Mouse (Mus musculus) thymus, adult 2 months (tissue): ENCODE results near the gene Olfr490. TPM values are rescaled to one million over a fixed set of nuclear protein-coding genes. Genes with fewer than 3 reads are reported as not detected.

Experiments used
- DNase-seq: peaks from one replicate; pipeline ENCODE4 v3.0.0; 2021
- H3K27ac ChIP-seq: fragments of 200-500 bp; 2 replicates; pipeline ENCODE4 v1.5.1; 2012; ENCODE audit warnings: low read length, control low read depth; ENCODE audit not compliant: control insufficient read depth, insufficient read depth
- H3K27me3 ChIP-seq: fragments of 200-500 bp; 2 replicates; pipeline ENCODE4 v1.6.1; 2012; ENCODE audit warnings: mild to moderate bottlenecking, low read length, moderate library complexity, mixed read lengths; ENCODE audit not compliant: control insufficient read depth, insufficient read depth
- H3K36me3 ChIP-seq: fragments of 200-500 bp; 2 replicates; pipeline ENCODE4 v1.6.1; 2012; ENCODE audit warnings: mild to moderate bottlenecking, low read length, moderate library complexity; ENCODE audit not compliant: control insufficient read depth, insufficient read depth
- H3K4me1 ChIP-seq: fragments of 200-500 bp; replicated peaks from 2 replicates; pipeline ENCODE4 v1.6.1; 2012; ENCODE audit warnings: low read length; ENCODE audit not compliant: control insufficient read depth, insufficient read depth
- H3K4me3 ChIP-seq: fragments of 200-500 bp; 2 replicates; pipeline ENCODE4 v1.5.1; 2012; ENCODE audit warnings: mild to moderate bottlenecking, low read length, control low read depth, moderate library complexity; ENCODE audit not compliant: control insufficient read depth, insufficient read depth
- CTCF ChIP-seq: fragments of 200-500 bp; IDR thresholded peaks from 2 replicates; pipeline ENCODE4 v1.5.1; 2012; ENCODE audit warnings: mild to moderate bottlenecking, control low read depth, low read length, moderate library complexity, borderline replicate concordance; ENCODE audit not compliant: control insufficient read depth, poor library complexity, insufficient read depth; ENCODE audit errors: extremely low read depth
- POLR2A ChIP-seq: fragments of 200-500 bp; IDR thresholded peaks from 2 replicates; pipeline ENCODE4 v1.6.1; 2012; ENCODE audit warnings: mild to moderate bottlenecking, low read length, control low read depth, moderate library complexity; ENCODE audit not compliant: control insufficient read depth, poor library complexity, insufficient read depth; ENCODE audit errors: extremely low read depth
- WGBS: fragments of 180-500 bp; shearing (Covaris S2); methylation state at CpG from one replicate; pipeline ENCODE4 v1.1.7; 2018; 5-methylcytosine and 5-hydroxymethylcytosine counted together
- polyA plus RNA-seq: library from polyadenylated mRNA; depleted of rRNA; stranded (reverse); fragments of >200 nt; gene quantifications from 2 replicates; pipeline ENCODE4 v1.2.3, GENCODE M21; 2012; rRNA removed

Gene Olfr490
- polyA plus RNA-seq = not detected in 2 replicates

DNA sequence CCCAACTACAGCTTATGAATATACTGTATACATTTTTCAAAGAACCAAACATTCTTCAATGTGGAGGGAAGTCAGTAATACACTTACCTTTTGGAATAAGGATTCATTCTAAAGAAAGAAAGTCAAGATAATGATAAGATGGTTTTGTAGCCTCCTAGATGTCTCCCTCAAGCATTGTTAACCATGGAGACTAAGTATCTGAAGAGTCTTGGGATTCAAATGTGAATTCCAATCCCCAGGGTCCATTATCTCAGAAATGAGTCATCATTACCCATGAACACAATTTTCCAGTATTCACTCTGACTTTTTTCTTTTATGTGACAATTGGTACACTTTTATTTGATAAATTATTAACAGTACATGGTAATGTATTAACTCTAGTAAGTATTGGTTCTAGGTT is at the start of gene Olfr490:
Gene Olfr490 (minus strand): TSS at position 101 of the 400 bp plus-strand sequence.
- H3K27me3 ChIP-seq = no peaks in the 10 kb centered on the region
- no peaks in the 10 kb centered on the region for H3K4me1 ChIP-seq
- TF ChIP-seq POLR2A (no peak), CTCF (no peak)
- DNase-seq = no peak
- no peak within 1 kb of the TSS for H3K27ac ChIP-seq
- no peaks in the 10 kb centered on the region for H3K36me3 ChIP-seq
- no peak within 1 kb of the TSS for H3K4me3 ChIP-seq

DNA sequence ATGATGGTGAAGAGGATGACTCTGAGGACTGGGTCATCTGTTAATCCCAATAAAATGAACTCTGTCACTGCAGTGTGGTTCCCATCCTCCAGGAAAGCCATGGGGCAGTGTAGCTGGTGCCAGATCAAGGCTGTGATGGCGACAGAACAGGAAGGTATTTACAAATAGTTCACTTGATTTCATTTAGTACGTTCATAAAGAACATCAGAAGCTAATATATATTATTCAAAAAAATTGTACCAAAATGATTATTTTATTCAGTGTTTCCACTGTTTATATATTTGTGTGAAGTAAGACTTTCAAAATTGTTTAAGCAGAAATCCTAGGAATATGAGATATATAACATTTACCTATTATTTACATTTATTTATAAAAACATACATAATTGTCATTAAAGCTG is 34.8 kb upstream of the Olfr490 start, which contains the start of gene Olfr492:
Gene Olfr492 (minus strand): TSS at position 101 of the 400 bp plus-strand sequence.
- H3K27ac ChIP-seq = no peak within 1 kb of the TSS
- no peaks in the 10 kb centered on the region for H3K36me3 ChIP-seq
- no peaks in the 10 kb centered on the region for H3K27me3 ChIP-seq
- TF ChIP-seq CTCF (no peak), POLR2A (no peak)
- no peak within 1 kb of the TSS for H3K4me3 ChIP-seq
- no peaks in the 10 kb centered on the region for H3K4me1 ChIP-seq
- WGBS = 84% methylated on average over 2 of the region's 2 CpGs
- DNase-seq = no peak

DNA sequence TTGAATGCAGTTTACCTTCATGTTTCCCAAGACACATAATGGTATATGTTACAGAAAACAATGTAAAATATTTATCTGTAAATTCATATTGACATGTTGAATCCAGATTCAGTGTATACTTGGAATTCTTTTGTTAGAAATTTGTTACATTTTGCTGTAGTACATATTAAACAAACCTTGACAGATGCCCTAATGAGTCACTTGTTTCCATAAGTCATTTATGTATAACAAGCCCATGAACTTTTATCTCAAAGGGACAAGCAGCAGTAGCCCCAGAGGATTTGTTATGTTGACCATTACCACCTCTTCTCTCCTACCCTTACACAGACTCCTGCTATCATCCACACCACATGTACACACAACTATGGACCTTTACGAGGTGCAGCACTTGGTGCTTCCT is 24.4 kb upstream of the Olfr490 start, which contains the start of gene Olfr491:
Gene Olfr491 (plus strand): TSS at position 301 of the 400 bp plus-strand sequence.
- WGBS = 79% methylated on average over 1 of the region's 1 CpGs
- Histone ChIP-seq H3K27me3 (no peaks in the 10 kb centered on the region), H3K4me1 (no peaks in the 10 kb centered on the region), H3K4me3 (no peak within 1 kb of the TSS), H3K27ac (no peak within 1 kb of the TSS), H3K36me3 (no peaks in the 10 kb centered on the region)
- DNase-seq = no peak
- TF ChIP-seq CTCF (no peak), POLR2A (no peak)

DNA sequence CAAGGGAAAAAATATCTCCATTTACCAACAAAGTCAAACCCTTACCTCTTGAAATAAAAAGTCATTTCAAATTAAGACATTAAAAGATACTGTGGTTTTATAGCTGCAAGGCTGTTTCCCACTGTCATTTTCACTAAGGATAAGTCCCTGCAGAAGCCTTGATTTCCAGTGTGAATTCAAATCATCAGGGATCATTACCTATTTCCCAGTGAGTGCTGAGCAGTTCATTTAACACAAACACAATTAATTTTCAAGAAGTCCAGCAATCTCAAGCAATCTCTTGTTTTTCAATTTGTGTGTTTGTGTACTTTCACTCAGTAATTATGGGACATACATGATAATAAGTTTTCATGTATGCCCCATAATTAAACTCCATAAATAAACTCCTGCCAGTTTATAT is 30.5 kb downstream of the Olfr490 start, which contains the start of gene Olfr488:
Gene Olfr488 (minus strand): TSS at position 101 of the 400 bp plus-strand sequence.
- DNase-seq = no peak
- H3K27me3 ChIP-seq = no peaks in the 10 kb centered on the region
- H3K36me3 ChIP-seq = no peaks in the 10 kb centered on the region
- no peak for TF ChIP-seq POLR2A
- no peak for TF ChIP-seq CTCF
- no peak within 1 kb of the TSS for H3K27ac ChIP-seq
- no peak within 1 kb of the TSS for H3K4me3 ChIP-seq
- H3K4me1 ChIP-seq = no peaks in the 10 kb centered on the region

Other genes starting within 250 kb of the Olfr490 start
- gene Olfr479, start 238.2 kb downstream of the Olfr490 start, polyA plus RNA-seq = not detected in 2 replicates
- gene Olfr480, start 221.6 kb downstream of the Olfr490 start, polyA plus RNA-seq = not detected in 2 replicates
- gene Olfr481, start 209.1 kb downstream of the Olfr490 start, polyA plus RNA-seq = not detected in 2 replicates
- not detected in 2 replicates for gene Olfr482, start 191.3 kb downstream of the Olfr490 start, polyA plus RNA-seq
- not detected in 2 replicates for gene Olfr483, start 188.1 kb downstream of the Olfr490 start, polyA plus RNA-seq
- gene Olfr484, start 161.5 kb downstream of the Olfr490 start, polyA plus RNA-seq = not detected in 2 replicates
- not detected in 2 replicates for gene Olfr485, start 129.1 kb downstream of the Olfr490 start, polyA plus RNA-seq
- gene Olfr486, start 116.2 kb downstream of the Olfr490 start, polyA plus RNA-seq = not detected in 2 replicates
- not detected in 2 replicates for gene Olfr487, start 74.3 kb downstream of the Olfr490 start, polyA plus RNA-seq
- not detected in 2 replicates for gene Olfr488, start 30.6 kb downstream of the Olfr490 start, polyA plus RNA-seq
- not detected in 2 replicates for gene Olfr491, start 24.5 kb upstream of the Olfr490 start, polyA plus RNA-seq
- not detected in 2 replicates for gene Olfr492, start 34.7 kb upstream of the Olfr490 start, polyA plus RNA-seq
- gene Olfr493, start 58.0 kb upstream of the Olfr490 start, polyA plus RNA-seq = not detected in 2 replicates
- not detected in 2 replicates for gene Olfr494, start 76.4 kb upstream of the Olfr490 start, polyA plus RNA-seq
- not detected in 2 replicates for gene Olfr495, start 104.2 kb upstream of the Olfr490 start, polyA plus RNA-seq
- gene Olfr497, start 131.5 kb upstream of the Olfr490 start, polyA plus RNA-seq = not detected in 2 replicates
- gene Olfr498, start 176.4 kb upstream of the Olfr490 start, polyA plus RNA-seq = not detected in 2 replicates
- not detected in 2 replicates for gene Olfr502, start 236.1 kb upstream of the Olfr490 start, polyA plus RNA-seq